Mouse (Mus musculus) megakaryocyte, embryonic 14.5 days (primary cell): Measurements from ENCODE around the gene A630001G21Rik.

Source experiments
- FLI1 ChIP-seq: IDR thresholded peaks from 2 replicates; pipeline ENCODE4 v1.6.1; 2012; ENCODE audit warnings: low read length, inconsistent platforms, mixed read lengths
- GATA1 ChIP-seq: IDR thresholded peaks from 3 replicates; pipeline ENCODE4 v1.6.1; 2012; ENCODE audit warnings: mixed read lengths, low read length, inconsistent platforms, borderline replicate concordance

DNA sequence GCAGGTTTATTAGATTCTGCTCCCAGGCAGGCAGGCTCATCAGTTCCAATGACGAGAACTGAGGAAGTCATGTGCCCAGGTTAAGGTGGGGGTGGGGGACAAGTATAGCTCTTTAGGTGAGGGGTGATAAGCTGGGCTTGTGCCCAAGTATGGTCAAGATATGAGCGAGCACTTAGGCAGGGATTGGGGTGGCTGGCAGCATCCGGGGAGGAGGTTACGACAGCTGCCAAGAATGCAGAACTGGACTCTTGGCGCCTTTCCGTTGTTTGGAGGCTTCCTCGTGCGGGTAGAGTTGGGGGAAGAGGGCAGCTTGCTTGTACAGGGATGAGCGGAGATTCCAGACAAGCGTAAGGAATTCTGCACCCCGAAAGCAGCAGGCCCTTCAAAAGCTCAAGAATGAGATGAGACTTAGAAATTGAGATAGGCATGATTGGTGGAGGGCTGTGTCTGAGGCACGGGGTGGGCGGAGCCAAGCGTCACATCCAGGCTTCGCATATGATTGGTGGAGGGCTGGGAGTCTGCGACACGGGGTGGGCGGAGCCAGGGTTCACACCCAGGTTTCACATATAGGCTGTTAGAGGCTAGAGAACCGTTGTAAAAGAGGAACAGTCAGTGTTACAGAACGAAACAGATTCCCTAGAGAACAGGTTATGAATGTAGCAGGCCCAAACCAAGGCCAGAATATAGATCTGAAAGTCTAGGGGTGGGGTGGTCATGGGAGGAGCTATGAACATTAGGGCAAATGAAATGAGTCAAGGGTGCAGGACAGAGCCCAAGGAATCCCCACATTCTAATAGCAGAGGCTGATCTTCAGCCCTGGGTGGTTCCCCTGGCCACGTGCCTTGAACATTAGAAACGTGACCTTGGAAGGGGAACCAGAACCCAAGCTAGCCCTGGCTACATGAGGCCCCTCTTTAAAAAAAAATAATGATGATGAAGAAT is 74.9 kb downstream of the A630001G21Rik start:
- TF ChIP-seq FLI1 (no peak), GATA1 (no peak)
